Mouse (Mus musculus) mammary gland, adult 2 months (tissue): ENCODE data around the gene Bfsp2. TPM values are rescaled to one million over a fixed set of nuclear protein-coding genes. Genes with fewer than 3 reads are reported as not detected.

ENCODE experiments used
- polyA plus RNA-seq: library from polyadenylated mRNA; depleted of rRNA; stranded (reverse); fragments of >200 nt; gene quantifications from 2 replicates; pipeline ENCODE4 v1.2.3, GENCODE M21; 2012; ENCODE audit warnings: low replicate concordance; rRNA removed

The Bfsp2 gene
- polyA plus RNA-seq = 2.1 and 2.7 TPM in 2 replicates

DNA sequence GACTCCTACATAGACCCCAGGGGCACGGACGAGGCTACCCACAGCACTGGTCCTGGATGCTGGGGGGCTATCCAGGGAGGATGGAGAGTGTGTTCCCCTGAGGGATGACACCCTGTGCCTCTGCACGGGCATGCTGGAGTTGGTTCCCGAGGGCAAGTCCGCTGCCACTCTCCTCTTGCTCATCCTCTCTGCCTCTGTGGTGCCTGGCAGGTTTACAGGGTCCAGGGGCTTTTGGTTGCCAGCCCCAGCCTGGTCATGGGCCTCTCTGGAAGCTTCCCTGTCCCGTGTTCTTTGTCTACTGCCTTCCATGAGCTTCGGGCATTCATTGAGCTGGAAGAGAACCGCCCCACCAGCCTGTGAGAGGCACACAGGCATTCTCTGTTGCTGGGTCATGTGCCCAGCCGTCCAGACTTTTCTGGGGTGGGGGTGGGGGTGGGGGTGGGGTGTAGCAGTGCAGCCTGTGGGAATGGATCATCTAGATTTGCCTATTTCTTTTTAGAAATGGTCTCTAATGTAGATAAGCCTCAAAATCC, at the start of gene Bfsp2:
Gene Bfsp2 (minus strand): TSS at position 377 of the 533 bp plus-strand sequence.

Other genes starting within 250 kb of the Bfsp2 start
- 1,585 and 2,459 TPM in 2 replicates for gene Trf, start 250.0 kb downstream of the Bfsp2 start, polyA plus RNA-seq
- gene 1300017J02Rik, start 175.3 kb downstream of the Bfsp2 start, polyA plus RNA-seq = 0.49 and 1.1 TPM in 2 replicates
- gene Topbp1, start 175.2 kb downstream of the Bfsp2 start, polyA plus RNA-seq = 8.6 and 10.8 TPM in 2 replicates
- 26.1 and 71.6 TPM in 2 replicates for gene Cdv3, start 114.6 kb downstream of the Bfsp2 start, polyA plus RNA-seq